10 mouse cellular contexts compared by ENCODE assay signal in the genomic region with DNA sequence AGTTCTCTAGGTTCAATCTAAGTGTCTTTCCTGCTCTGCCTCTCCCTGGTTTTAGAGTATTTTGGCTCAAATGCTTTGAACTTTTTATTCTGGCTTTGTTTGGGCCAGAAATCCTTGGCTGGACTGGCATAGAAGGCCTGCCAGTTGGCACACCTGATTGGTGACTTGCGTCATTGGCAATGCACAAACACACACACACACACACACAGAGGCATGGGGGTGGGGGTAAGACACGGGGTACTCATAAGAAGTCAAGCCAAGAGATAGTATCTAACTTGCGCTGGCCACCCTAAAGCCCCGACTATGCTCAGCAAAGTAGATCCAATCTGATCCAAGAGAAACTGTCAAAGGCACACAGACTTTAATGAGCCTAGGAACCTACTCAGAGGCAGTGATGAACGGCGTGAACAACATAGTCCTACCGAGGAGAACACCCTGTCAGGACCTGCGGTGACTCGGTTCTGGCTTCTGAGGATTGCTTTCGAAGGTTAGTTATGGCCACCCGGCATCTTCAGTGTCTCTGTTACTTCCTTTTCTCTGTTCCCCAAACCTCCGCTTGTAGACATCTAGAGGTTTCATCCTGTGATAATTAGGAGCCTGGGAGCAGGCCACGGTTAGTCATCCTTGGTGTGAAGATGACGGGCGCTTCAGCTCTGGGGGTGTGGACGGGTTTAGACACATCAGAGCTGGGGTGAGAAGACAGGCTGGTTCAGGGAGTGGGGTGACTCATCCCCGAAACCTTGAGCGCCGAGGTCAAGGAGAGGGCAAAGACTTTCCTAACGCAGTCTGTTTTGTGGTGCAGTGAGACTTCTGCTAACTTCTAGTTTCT.
DNase-seq lines count a peak whose midpoint lies in the region.
"Had no signal": no experiment of that assay in that cellular context is flagged by ENCODE, and none has a peak within 500 bp of the region (broad histone marks: within the 10 kb centered on the region; RNA-seq: fewer than 3 reads in every experiment).

No protein-coding gene starts in this region.

- no peaks in the 10 kb centered on the region for H3K36me3 ChIP-seq in heart, embryonic 10.5 days

- H3K27ac ChIP-seq in heart, embryonic 10.5 days: no peak overlapping the region
- H3K27ac ChIP-seq: heart, adult 2 months had no signal

- DNase-seq in heart, embryonic 10.5 days (ENCODE audit: low spot score): peak; percentile 67
- no peak for DNase-seq in heart, adult 9 months (ENCODE audit: low spot score in 2 of 2)
- peak; percentile 67 for DNase-seq in A20 (ENCODE audit: low read depth, low spot score)
- DNase-seq in adrenal gland, postnatal 25 days: peak; percentile 71
- peak; percentile 24 for DNase-seq in gastrocnemius, postnatal 14 days
- DNase-seq in spleen, adult 12 weeks (ENCODE audit: low spot score): no peak
- no peak for DNase-seq in thymus, postnatal 0 days (ENCODE audit: low spot score)
- no peak for DNase-seq in spleen, postnatal 36 days (ENCODE audit: low spot score in 2 of 2)
- DNase-seq: thymus, adult 2 months had no signal

- no peak overlapping the region for H3K4me3 ChIP-seq in heart, embryonic 10.5 days
- H3K4me3 ChIP-seq: heart, adult 2 months had no signal

- peaks cover 4% of the 10 kb centered on the region for H3K4me1 ChIP-seq in heart, embryonic 10.5 days

- H3K27me3 ChIP-seq in heart, embryonic 10.5 days (ENCODE audit: insufficient read depth, poor library complexity, severe bottlenecking): no peaks in the 10 kb centered on the region

- no peaks in the 10 kb centered on the region for H3K9me3 ChIP-seq in heart, embryonic 10.5 days

- 83% methylated on average over 20 of the region's 20 CpGs for WGBS in heart, embryonic 10.5 days

- intact Hi-C loops in gastrocnemius, postnatal 14 days (cut with DNase I; ENCODE audit: low total_unique reads): no loop called here

Comparison
In these comparisons a context has a peak if more than half of its experiments do, and no peak if none do; other contexts are left out.
1. DNase-seq: peak in heart, embryonic 10.5 days (single experiment), A20 (single experiment), adrenal gland, postnatal 25 days (single experiment) and gastrocnemius, postnatal 14 days (single experiment); none in heart, adult 9 months (0 of 2), spleen, adult 12 weeks (single experiment), thymus, postnatal 0 days (single experiment) and spleen, postnatal 36 days (0 of 2).